Mouse (Mus musculus) ovary, adult 18-20 months (tissue): ENCODE measurements around the gene Fam213b.

Source experiments
- DNase-seq: peaks from one replicate; pipeline ENCODE4 v3.0.0; 2022; ENCODE audit warnings: low spot score, mixed read lengths

The Fam213b gene

GRCm38 (mm10) chr4:154898506-154899446, at the start of gene Fam213b:
TSS of gene Fam213b (minus strand) at chr4:154899135.
- DNase-seq = peak; percentile 83

- no peak for DNase-seq
Measured at GRCm38 (mm10) chr4:154948066-154948939, 49.4 kb upstream of the Fam213b start.

GRCm38 (mm10) chr4:154946319-154946718, 47.4 kb upstream of the Fam213b start:
- peak; percentile 77 for DNase-seq

- peak; percentile 70 for DNase-seq
Measured at GRCm38 (mm10) chr4:154944121-154944590, 45.2 kb upstream of the Fam213b start.

- DNase-seq = no peak
Measured at GRCm38 (mm10) chr4:154943323-154944039, 44.5 kb upstream of the Fam213b start.

GRCm38 (mm10) chr4:154942632-154943322, 43.8 kb upstream of the Fam213b start:
- no peak for DNase-seq

GRCm38 (mm10) chr4:154941831-154942230, 42.9 kb upstream of the Fam213b start:
- no peak for DNase-seq

- DNase-seq = no peak
Measured at GRCm38 (mm10) chr4:154940156-154940555, 41.2 kb upstream of the Fam213b start.

GRCm38 (mm10) chr4:154937746-154938145, 38.8 kb upstream of the Fam213b start:
- DNase-seq = no peak

GRCm38 (mm10) chr4:154936542-154937255, 37.8 kb upstream of the Fam213b start:
- peak; percentile 17 for DNase-seq

GRCm38 (mm10) chr4:154935788-154936187, 36.9 kb upstream of the Fam213b start:
- no peak for DNase-seq

GRCm38 (mm10) chr4:154934800-154935199, 35.9 kb upstream of the Fam213b start:
- DNase-seq = no peak

GRCm38 (mm10) chr4:154933306-154933907, 34.5 kb upstream of the Fam213b start:
- no peak for DNase-seq

GRCm38 (mm10) chr4:154929088-154929660, 30.2 kb upstream of the Fam213b start:
- DNase-seq = no peak

GRCm38 (mm10) chr4:154928395-154929087, 29.6 kb upstream of the Fam213b start, which contains the start of gene Tnfrsf14:
TSS of gene Tnfrsf14 (minus strand) at chr4:154928563.
- no peak for DNase-seq

GRCm38 (mm10) chr4:154927899-154928337, 29.0 kb upstream of the Fam213b start:
- no peak for DNase-seq

GRCm38 (mm10) chr4:154926969-154927898, 28.3 kb upstream of the Fam213b start:
- no peak for DNase-seq

GRCm38 (mm10) chr4:154925413-154925812, 26.5 kb upstream of the Fam213b start:
- DNase-seq = no peak
